Comparison of ENCODE assay signal across 11 mouse cellular contexts in the genomic region with DNA sequence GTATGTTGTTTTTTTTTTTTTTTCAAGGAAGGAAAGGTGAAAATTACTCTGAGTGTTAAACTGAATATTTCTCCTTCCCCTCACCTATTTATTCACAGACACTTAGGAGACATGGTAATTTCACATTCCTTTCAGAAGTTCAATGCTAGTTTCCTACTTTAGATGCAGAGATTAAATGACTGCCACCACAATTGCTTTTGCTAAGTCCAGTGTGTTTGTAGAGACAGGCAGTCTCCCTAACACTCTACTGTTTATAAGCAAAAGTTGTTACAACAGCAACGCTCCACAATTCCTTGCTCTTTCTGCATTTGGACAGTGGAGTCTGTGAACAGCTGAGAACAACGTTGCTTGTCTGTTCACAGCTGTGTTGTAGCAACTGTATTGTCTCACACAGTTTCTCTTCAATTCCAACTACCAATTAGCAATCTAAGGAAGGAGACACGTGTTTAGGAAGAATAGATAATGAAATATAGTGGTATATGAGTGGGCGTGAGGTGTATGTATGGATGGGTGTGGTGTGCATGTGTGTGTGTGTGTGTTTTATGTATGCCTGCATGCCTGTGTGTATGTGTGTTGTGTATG.
"Had no signal": no experiment of that assay in that cellular context is flagged by ENCODE, and none has a peak within 500 bp of the region (broad histone marks: within the 10 kb centered on the region; RNA-seq: fewer than 3 reads in every experiment).

No protein-coding gene starts in this region.

- H3K9me3 ChIP-seq: limb, embryonic 13.5 days; neural tube, embryonic 15.5 days had no signal

- H3K36me3 ChIP-seq: limb, embryonic 13.5 days; neural tube, embryonic 15.5 days had no signal

- H3K27me3 ChIP-seq: limb, embryonic 13.5 days; neural tube, embryonic 15.5 days had no signal

- H3K4me3 ChIP-seq: limb, embryonic 13.5 days; myocyte; neural tube, embryonic 15.5 days had no signal

- H3K9ac ChIP-seq: limb, embryonic 13.5 days; liver, embryonic 14.5 days; neural tube, embryonic 15.5 days had no signal

- H3K4me1 ChIP-seq: limb, embryonic 13.5 days; neural tube, embryonic 15.5 days had no signal

- DNase-seq: kidney, adult 11 months; kidney, adult 9 months; lung, adult 18-20 months; lung, postnatal 36 days; thymus, postnatal 4 days had no signal

- H3K27ac ChIP-seq: kidney, postnatal 0 days; limb, embryonic 13.5 days; liver, embryonic 14.5 days; neural tube, embryonic 15.5 days; stomach, postnatal 0 days had no signal

- H3K4me2 ChIP-seq: limb, embryonic 13.5 days; neural tube, embryonic 15.5 days had no signal
